Mouse (Mus musculus) heart, adult 9 months (tissue): ENCODE data around the gene Tcaf1.

ENCODE experiments used
- DNase-seq, 2 experiments: peaks; one replicate each; pipeline ENCODE4 v3.0.0; 2022; ENCODE audit warnings: low spot score in 2 of 2

Tcaf1 gene

DNA sequence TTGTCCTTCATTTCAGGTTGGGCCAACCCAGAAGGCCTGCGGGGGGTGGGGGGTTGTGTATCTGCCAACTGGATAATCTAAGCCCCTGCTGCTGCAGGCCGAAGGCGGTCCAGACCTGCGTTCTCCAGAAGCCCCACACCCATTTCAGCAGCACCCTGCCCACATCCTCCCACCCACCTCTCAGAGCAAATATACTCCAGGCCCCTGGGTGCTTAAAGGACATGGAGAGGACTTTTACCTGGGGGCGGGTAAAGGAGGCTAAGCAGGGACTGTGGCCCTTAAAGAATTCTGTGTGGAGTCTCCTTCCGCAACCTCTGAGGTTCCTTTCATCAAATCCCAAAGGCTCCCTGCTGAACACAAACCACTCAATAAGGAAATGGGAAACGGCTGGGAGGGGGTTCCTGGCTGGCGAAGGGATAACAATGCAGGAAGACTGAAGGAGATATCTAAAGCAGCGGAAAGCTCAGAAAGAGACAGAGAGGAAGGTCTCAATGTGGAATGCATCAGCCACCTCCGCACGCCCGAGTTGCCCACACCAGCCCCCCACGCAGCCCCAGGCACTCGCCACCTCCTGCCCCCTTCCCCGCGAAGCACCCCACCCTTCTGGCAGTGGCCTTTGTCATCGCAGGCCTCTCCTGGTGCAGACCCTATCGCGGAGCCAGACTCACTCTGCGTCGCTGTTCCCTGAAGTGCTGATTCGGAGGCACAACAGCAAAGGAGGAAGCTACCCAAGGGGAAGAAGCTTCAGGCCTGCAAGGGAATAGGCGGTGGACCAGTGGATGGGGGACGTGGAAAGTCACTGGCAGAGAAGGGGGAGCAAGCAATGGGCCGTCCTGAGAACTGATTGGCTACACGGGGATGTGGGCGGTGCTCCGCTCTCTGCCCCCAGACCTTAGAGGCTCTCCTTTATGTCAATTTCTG is at the start of gene Tcaf1:
TSS of gene Tcaf1 (minus strand) at position 798 of the 921 bp plus-strand sequence.
- peak; percentile 81 for DNase-seq

GRCm38 (mm10) chr6:42756104-42756503 is 46.2 kb upstream of the Tcaf1 start, which contains the start of gene Olfr38:
TSS of gene Olfr38 (plus strand) at chr6:42756404.
- no peak for DNase-seq

DNA sequence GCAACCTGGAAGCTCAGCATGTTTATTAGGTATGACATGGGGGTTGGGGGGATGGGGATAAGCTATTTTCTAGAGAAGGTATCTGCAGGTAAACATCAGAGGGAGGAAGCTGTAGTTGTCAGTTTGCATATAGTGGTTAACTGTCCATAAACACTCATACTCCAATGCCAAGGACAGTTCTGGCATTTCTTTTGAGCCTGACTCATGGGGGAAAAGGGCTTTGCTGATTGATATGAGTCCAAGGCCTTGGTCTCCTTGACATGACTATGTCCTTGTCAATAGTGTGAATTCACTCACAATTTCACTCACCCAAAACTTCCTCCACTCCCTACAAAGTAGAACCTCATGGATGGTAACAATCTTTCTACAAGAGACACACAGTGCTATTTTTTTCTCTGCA is 38.0 kb upstream of the Tcaf1 start:
- no peak for DNase-seq

DNA sequence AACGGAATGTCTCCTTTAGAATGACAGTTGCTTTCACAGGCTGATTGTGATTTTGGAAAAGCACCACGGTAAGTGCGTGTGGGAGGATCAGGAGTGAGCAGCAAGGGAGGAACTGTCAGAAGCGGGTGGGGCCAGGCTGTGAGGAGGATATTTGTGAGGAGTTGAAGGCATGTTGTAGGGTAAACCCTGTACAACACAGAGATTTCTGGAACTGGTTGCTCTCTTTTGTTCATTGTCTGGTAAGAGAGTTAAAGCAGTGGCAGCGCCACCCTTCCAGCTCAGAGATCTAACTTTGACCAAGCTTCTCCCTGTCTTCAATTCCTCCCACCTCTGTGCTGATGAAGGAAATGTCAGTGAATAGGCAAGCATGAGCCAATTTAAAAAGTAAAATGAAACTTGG is 32.4 kb upstream of the Tcaf1 start:
- no peak for DNase-seq

GRCm38 (mm10) chr6:42739071-42739470 is 29.2 kb upstream of the Tcaf1 start, which contains the start of gene Olfr453:
TSS of gene Olfr453 (plus strand) at chr6:42739371.
- no peak for DNase-seq

DNA sequence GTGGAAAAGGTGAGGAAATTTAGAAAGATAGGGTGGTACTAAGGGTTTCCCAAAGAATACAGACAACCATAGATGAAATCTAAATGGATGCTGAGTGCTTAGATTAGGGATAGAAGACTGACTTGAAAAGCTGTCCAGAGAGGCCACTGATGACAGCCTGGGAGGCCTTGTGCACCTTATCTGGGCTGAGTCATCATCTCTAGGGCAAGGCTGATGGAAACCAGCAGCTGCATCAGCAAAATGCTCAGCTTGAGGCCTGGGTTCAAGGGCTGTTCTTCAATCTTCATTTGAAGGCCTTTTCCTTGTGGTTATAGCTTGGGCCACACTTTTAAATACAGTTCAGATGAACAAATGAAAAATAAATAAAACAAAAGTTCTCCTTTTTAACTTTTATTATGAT is 8.1 kb upstream of the Tcaf1 start:
- no peak for DNase-seq

GRCm38 (mm10) chr6:42714668-42715067 is 4.8 kb upstream of the Tcaf1 start:
- no peak for DNase-seq

- DNase-seq, result peak; percentile 85
Observed at GRCm38 (mm10) chr6:42692517-42693190, 17.2 kb downstream of the Tcaf1 start.

- peak; percentile 85 to 86 for DNase-seq
Observed at GRCm38 (mm10) chr6:42692154-42692516, 17.8 kb downstream of the Tcaf1 start.

GRCm38 (mm10) chr6:42689761-42690160 is 20.1 kb downstream of the Tcaf1 start:
- DNase-seq, result no peak

GRCm38 (mm10) chr6:42687907-42688306 is 22.0 kb downstream of the Tcaf1 start:
- no peak for DNase-seq

DNA sequence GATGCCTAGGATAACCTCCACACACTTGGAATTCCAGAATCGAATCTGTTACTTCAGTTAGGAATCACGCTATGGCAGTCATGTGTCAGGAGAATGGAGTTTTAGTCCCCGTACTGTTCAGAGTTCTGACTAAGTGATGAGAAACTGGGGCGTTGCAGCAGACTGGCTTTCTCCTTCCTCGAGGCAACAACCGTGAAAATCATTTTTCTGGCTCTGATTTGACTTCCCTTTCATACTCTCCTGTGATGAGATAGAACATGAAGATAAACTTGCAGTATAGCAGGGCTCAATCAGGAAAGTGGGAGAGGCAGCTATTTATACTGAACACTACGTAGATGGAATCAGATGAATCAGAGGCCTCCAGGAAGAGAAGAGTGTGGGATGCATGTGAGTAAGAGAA is 29.8 kb downstream of the Tcaf1 start:
- no peak for DNase-seq

GRCm38 (mm10) chr6:42676011-42676410 is 33.9 kb downstream of the Tcaf1 start:
- no peak for DNase-seq

- DNase-seq, result no peak
Observed at GRCm38 (mm10) chr6:42671767-42672166, 38.1 kb downstream of the Tcaf1 start.

GRCm38 (mm10) chr6:42667722-42668121 is 42.2 kb downstream of the Tcaf1 start:
- no peak for DNase-seq

- DNase-seq, result no peak
Observed at GRCm38 (mm10) chr6:42661739-42662138, 48.1 kb downstream of the Tcaf1 start.

GRCm38 (mm10) chr6:42644912-42645549 is 64.9 kb downstream of the Tcaf1 start, which contains the start of gene Tcaf2:
TSS of gene Tcaf2 (minus strand) at chr6:42645254.
- peak; percentile 95 to 96 for DNase-seq

DNA sequence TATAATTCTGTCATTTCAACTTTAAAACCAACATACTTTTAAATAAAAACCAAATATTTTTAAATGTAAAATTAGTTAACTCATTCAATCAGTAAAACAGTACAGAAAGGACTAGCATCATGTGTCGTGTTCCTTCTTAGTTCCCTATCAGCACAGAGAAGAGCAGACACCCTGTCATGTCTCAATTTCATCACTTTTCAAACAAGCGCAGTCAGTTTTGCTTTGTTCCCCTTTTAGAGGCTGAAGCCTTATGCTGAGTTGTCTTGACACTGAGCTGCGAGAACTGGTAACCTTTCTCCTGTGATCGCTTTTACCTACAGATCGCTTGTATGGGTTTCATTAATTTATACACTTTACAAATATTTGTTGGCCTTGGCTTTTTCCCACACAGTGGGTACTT is 75.5 kb downstream of the Tcaf1 start:
- DNase-seq, result no peak

DNA sequence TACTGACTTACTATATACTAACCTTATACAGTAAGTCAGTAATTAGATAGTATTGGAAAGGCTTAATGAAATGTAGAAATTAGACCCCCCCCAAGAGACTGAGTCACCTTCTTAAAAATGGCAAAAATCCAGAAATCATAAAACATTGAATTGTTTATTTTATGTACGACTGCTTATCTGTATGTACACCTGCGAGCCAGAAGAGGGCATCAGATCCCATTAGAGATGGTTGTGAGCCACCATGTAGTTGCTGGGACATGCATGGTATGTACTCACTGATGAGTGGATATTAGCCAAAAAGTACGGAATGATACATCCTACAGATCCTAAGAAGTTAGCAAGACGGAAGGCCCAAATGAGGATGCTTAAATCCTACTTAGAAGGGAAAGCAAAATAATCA is 78.5 kb downstream of the Tcaf1 start:
- no peak for DNase-seq
